Mouse (Mus musculus) C2C12 (cell line): ENCODE measurements around the gene Gm10203.

Source experiments
- CTCF ChIP-seq: IDR thresholded peaks from one replicate; pipeline ENCODE4 v1.5.1; 2011; ENCODE audit not compliant: control insufficient read depth, insufficient read depth, insufficient read length
- FOSL1 ChIP-seq: IDR thresholded peaks from one replicate; pipeline ENCODE4 v1.8.0; 2011; ENCODE audit warnings: mild to moderate bottlenecking, low read length; ENCODE audit not compliant: poor library complexity, insufficient read depth, severe bottlenecking
- USF1 ChIP-seq: IDR thresholded peaks from one replicate; pipeline ENCODE4 v1.6.1; 2011; ENCODE audit warnings: low read depth, mild to moderate bottlenecking, control low read depth, moderate library complexity

- TF ChIP-seq CTCF (no peak), USF1 (no peak), FOSL1 (no peak)
Observed at GRCm38 (mm10) chr6:149093465-149093864, 36.5 kb upstream of the Gm10203 start.
